Mouse (Mus musculus) forebrain, embryonic 16.5 days (tissue): ENCODE measurements around the gene Mthfd1. TPM values are rescaled to one million over a fixed set of nuclear protein-coding genes. Genes with fewer than 3 reads are reported as not detected.

Experiments used
- ATAC-seq: fragments of 200-750 bp; cut with Nextera tagmentation; 2 replicates; pipeline ENCODE4 v1.8.0; 2017; ENCODE audit warnings: mild to moderate bottlenecking, moderate library complexity
- H3K27ac ChIP-seq: fragments of 300-500 bp; sonication (generic); 2 replicates; pipeline ENCODE4 v1.5.1; 2014; ENCODE audit warnings: low read length, control low read depth
- H3K27me3 ChIP-seq: fragments of 300-500 bp; sonication (generic); replicated peaks from 2 replicates; pipeline ENCODE4 v1.6.1; 2014; ENCODE audit warnings: low read length; ENCODE audit not compliant: control insufficient read depth, insufficient read depth
- H3K36me3 ChIP-seq: fragments of 300-500 bp; sonication (generic); 2 replicates; pipeline ENCODE4 v1.6.1; 2014; ENCODE audit not compliant: control insufficient read depth, insufficient read depth
- H3K4me1 ChIP-seq: fragments of 300-500 bp; sonication (generic); replicated peaks from 2 replicates; pipeline ENCODE4 v1.6.1; 2014; ENCODE audit warnings: low read length; ENCODE audit not compliant: control insufficient read depth, insufficient read depth
- H3K4me2 ChIP-seq: fragments of 300-500 bp; sonication (generic); 2 replicates; pipeline ENCODE4 v1.6.1; 2014; ENCODE audit warnings: mild to moderate bottlenecking, low read length, control low read depth
- H3K4me3 ChIP-seq: fragments of 300-500 bp; sonication (generic); replicated peaks from 2 replicates; pipeline ENCODE4 v1.5.1; 2014; ENCODE audit warnings: mild to moderate bottlenecking, low read length, control low read depth
- H3K9ac ChIP-seq: fragments of 300-500 bp; sonication (generic); replicated peaks from 2 replicates; pipeline ENCODE4 v1.6.1; 2014; ENCODE audit warnings: low read depth, low read length, control low read depth
- H3K9me3 ChIP-seq: fragments of 300-500 bp; sonication (generic); 2 replicates; pipeline ENCODE4 v1.6.1; 2016; ENCODE audit warnings: low read length; ENCODE audit not compliant: control insufficient read depth
- WGBS: fragments of 180-500 bp; shearing (Covaris S2); extraction: QIAGEN DNeasy Blood & Tissue Kit; methylation state at CpG from one replicate; pipeline ENCODE4 v1.1.7; 2014; 5-methylcytosine and 5-hydroxymethylcytosine counted together
- polyA plus RNA-seq: library from polyadenylated mRNA; unstranded; fragments of >200 nt; fragmentation: Nextera tagmentation; extraction: Ambion mirVana; gene quantifications from 2 replicates; pipeline ENCODE4 v1.2.1, GENCODE M21; 2015

Gene Mthfd1
- polyA plus RNA-seq, 1 experiment from 2014 or later: 47.8 TPM

GRCm38 (mm10) chr12:76289428-76289827 is 34.3 kb downstream of the Mthfd1 start:
- Histone ChIP-seq H3K27me3 (no peaks in the 10 kb centered on the region), H3K4me3 (no peak overlapping the region), H3K4me2 (no peak overlapping the region), H3K4me1 (peaks cover 12% of the 10 kb centered on the region), H3K36me3 (peaks cover 2% of the 10 kb centered on the region; the same call in 1 of the 2 replicates), H3K9me3 (no peaks in the 10 kb centered on the region), H3K9ac (no peak overlapping the region), H3K27ac (0 out of 2 replicates have a peak overlapping the region, but pooled peaks have one; percentile 4)
- no peak for ATAC-seq
- WGBS: 87% methylated on average over 12 of the region's 12 CpGs

- no peak for ATAC-seq
- no peaks in the 10 kb centered on the region for H3K27me3 ChIP-seq
- H3K4me3 ChIP-seq: no peak overlapping the region
- no peak overlapping the region for H3K27ac ChIP-seq
- no peak overlapping the region for H3K4me2 ChIP-seq
- H3K9me3 ChIP-seq: no peaks in the 10 kb centered on the region
- H3K9ac ChIP-seq: no peak overlapping the region
- WGBS: 96% methylated on average over 2 of the region's 2 CpGs
- peaks cover 2% of the 10 kb centered on the region for H3K36me3 ChIP-seq
- H3K4me1 ChIP-seq: peaks cover 12% of the 10 kb centered on the region
These were observed 35.2 kb downstream of the Mthfd1 start for GRCm38 (mm10) chr12:76290271-76290670.

- peaks cover 7% of the 10 kb centered on the region for H3K36me3 ChIP-seq
- H3K9me3 ChIP-seq: no peaks in the 10 kb centered on the region
- no peak overlapping the region for H3K9ac ChIP-seq
- no peak for ATAC-seq
- no peak overlapping the region for H3K4me2 ChIP-seq
- H3K4me3 ChIP-seq: no peak overlapping the region
- no peak overlapping the region for H3K27ac ChIP-seq
- WGBS: 57% methylated on average over 7 of the region's 7 CpGs
- peaks cover 5% of the 10 kb centered on the region; the same call in 1 of the 2 replicates for H3K4me1 ChIP-seq
- no peaks in the 10 kb centered on the region for H3K27me3 ChIP-seq
These were observed 38.1 kb downstream of the Mthfd1 start for GRCm38 (mm10) chr12:76293192-76293591.

- no peak overlapping the region for H3K4me3 ChIP-seq
- peaks cover 12% of the 10 kb centered on the region for H3K36me3 ChIP-seq
- H3K9me3 ChIP-seq: no peaks in the 10 kb centered on the region
- no peak overlapping the region for H3K27ac ChIP-seq
- no peaks in the 10 kb centered on the region for H3K27me3 ChIP-seq
- ATAC-seq: peak; percentile 76
- WGBS: 45% methylated on average over 5 of the region's 5 CpGs
- H3K9ac ChIP-seq: no peak overlapping the region
- no peak overlapping the region for H3K4me2 ChIP-seq
- H3K4me1 ChIP-seq: peaks cover 3% of the 10 kb centered on the region; the same call in 1 of the 2 replicates
These were observed 42.7 kb downstream of the Mthfd1 start for GRCm38 (mm10) chr12:76297830-76298229.

GRCm38 (mm10) chr12:76299361-76299906 is 44.3 kb downstream of the Mthfd1 start:
- no peak overlapping the region for H3K9ac ChIP-seq
- H3K27ac ChIP-seq: no peak overlapping the region
- WGBS: 97% methylated on average over 9 of the region's 9 CpGs
- no peak for ATAC-seq
- no peak overlapping the region for H3K4me2 ChIP-seq
- no peaks in the 10 kb centered on the region for H3K9me3 ChIP-seq
- H3K4me3 ChIP-seq: no peak overlapping the region
- H3K27me3 ChIP-seq: no peaks in the 10 kb centered on the region
- peaks cover 10% of the 10 kb centered on the region for H3K4me1 ChIP-seq
- peaks cover 12% of the 10 kb centered on the region for H3K36me3 ChIP-seq

DNA sequence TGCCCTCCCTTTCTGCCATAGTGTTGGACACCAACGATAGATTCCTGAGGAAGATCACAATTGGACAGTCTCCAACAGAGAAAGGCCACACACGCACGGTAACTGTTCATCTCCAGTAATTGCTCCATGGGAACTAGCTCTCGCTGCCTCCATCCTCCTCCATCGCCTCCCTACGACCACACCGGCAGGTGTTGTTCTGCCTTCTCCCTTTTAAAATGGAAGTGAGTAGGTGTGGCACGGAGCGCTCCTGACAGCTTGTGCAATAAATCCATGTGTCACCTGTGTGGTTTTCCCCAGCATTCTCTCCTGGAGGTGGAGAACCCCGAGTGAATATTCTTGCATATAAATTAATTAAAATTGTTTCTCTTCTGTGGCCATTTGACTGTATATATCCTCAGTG is 45.3 kb downstream of the Mthfd1 start:
- Histone ChIP-seq H3K27ac (no peak overlapping the region), H3K4me2 (no peak overlapping the region), H3K36me3 (peaks cover 12% of the 10 kb centered on the region), H3K9ac (no peak overlapping the region), H3K4me3 (no peak overlapping the region), H3K27me3 (no peaks in the 10 kb centered on the region), H3K9me3 (no peaks in the 10 kb centered on the region), H3K4me1 (peaks cover 10% of the 10 kb centered on the region)
- no peak for ATAC-seq
- WGBS: 90% methylated on average over 10 of the region's 10 CpGs

DNA sequence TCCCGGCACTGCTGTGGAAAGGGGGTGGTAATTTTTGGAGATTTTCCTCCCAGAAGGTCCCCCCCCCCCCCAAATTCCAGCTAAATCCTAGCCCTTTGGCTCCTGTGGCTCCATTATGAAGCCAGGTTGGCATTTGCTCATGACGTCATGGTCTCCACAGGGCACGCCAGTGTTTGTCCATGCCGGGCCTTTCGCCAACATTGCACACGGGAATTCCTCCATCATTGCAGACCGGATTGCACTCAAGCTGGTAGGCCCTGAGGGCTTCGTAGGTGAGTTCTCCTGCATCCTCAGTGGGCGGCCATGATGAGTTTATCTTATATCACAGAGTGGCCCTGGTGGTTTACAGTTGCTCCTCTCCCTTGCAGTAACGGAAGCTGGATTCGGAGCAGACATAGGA is 48.4 kb downstream of the Mthfd1 start:
- Histone ChIP-seq H3K27ac (peak overlapping the region; percentile 56; the same call in 1 of the 2 replicates), H3K4me2 (no peak overlapping the region), H3K9me3 (no peaks in the 10 kb centered on the region), H3K4me1 (peaks cover 13% of the 10 kb centered on the region), H3K4me3 (no peak overlapping the region), H3K36me3 (peaks cover 5% of the 10 kb centered on the region), H3K27me3 (no peaks in the 10 kb centered on the region), H3K9ac (no peak overlapping the region)
- ATAC-seq: no peak
- 81% methylated on average over 11 of the region's 11 CpGs for WGBS

DNA sequence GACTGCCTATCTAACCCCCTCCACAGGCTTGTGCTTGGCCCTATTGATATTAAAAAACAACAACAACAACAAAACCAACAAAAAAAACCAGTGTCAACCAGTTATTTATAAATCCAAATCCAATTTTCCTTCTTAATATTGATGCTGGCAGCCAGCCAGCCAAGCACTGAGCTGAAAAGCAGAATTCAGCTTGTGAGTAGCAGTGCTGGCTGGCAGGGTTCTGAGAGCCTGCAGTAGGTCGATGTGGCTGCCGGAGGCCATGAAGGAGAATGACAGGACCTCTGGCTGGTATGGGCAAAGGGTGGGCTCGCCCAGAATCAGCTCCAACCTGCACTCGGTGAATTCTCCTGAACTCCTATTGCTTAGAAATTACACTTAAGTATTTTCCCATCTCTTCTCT is 49.1 kb downstream of the Mthfd1 start:
- Histone ChIP-seq H3K4me3 (no peak overlapping the region), H3K4me2 (no peak overlapping the region), H3K9me3 (no peaks in the 10 kb centered on the region), H3K4me1 (peaks cover 13% of the 10 kb centered on the region), H3K27ac (peak overlapping the region; percentile 56), H3K36me3 (0 out of 2 replicates have a peak, but pooled peaks cover 2% of the 10 kb centered on the region), H3K27me3 (no peaks in the 10 kb centered on the region), H3K9ac (no peak overlapping the region)
- ATAC-seq: peak; percentile 71
- 32% methylated on average over 4 of the region's 4 CpGs for WGBS

GRCm38 (mm10) chr12:76305107-76305506 is 50.0 kb downstream of the Mthfd1 start:
- H3K9me3 ChIP-seq: no peaks in the 10 kb centered on the region
- H3K27ac ChIP-seq: no peak overlapping the region
- peaks cover 13% of the 10 kb centered on the region for H3K4me1 ChIP-seq
- no peak overlapping the region for H3K4me2 ChIP-seq
- no peaks in the 10 kb centered on the region for H3K27me3 ChIP-seq
- ATAC-seq: no peak
- 0 out of 2 replicates have a peak, but pooled peaks cover 2% of the 10 kb centered on the region for H3K36me3 ChIP-seq
- no peak overlapping the region for H3K4me3 ChIP-seq
- WGBS: 90% methylated on average over 8 of the region's 8 CpGs
- no peak overlapping the region for H3K9ac ChIP-seq
